Mouse (Mus musculus) spleen, adult 18-20 months (tissue): ENCODE results near the gene B020031M17Rik.
"Not testable (repeated sequence)": the region's sequence is repeated elsewhere in the genome, so short reads cannot be mapped to it uniquely, and the experiment has no call there.

Source experiments
- DNase-seq, 2 experiments: peaks; one replicate each; pipeline ENCODE4 v3.0.0; 2022; ENCODE audit warnings: mixed read lengths in 2 of 2

Gene B020031M17Rik

GRCm38 (mm10) chr13:119950706-119951105, at the start of gene B020031M17Rik:
Gene B020031M17Rik (minus strand): TSS chr13:119950806.
- DNase-seq = not testable (repeated sequence)

GRCm38 (mm10) chr13:119999215-119999614, 48.6 kb upstream of the B020031M17Rik start:
- DNase-seq = not testable (repeated sequence)

- DNase-seq = not testable (repeated sequence)
These were observed 48.0 kb upstream of the B020031M17Rik start for GRCm38 (mm10) chr13:119998442-119999086.

- not testable (repeated sequence) for DNase-seq
These were observed 41.4 kb upstream of the B020031M17Rik start for GRCm38 (mm10) chr13:119991917-119992496.

GRCm38 (mm10) chr13:119991264-119991663, 40.7 kb upstream of the B020031M17Rik start:
- DNase-seq = not testable (repeated sequence)

GRCm38 (mm10) chr13:119969163-119969562, 18.6 kb upstream of the B020031M17Rik start:
- DNase-seq = not testable (repeated sequence)

- not testable (repeated sequence) for DNase-seq
These were observed 17.6 kb upstream of the B020031M17Rik start for GRCm38 (mm10) chr13:119968193-119968592.

GRCm38 (mm10) chr13:119965968-119966367, 15.4 kb upstream of the B020031M17Rik start:
- peak; percentile 4 to 13 for DNase-seq

GRCm38 (mm10) chr13:119965302-119965952, 14.8 kb upstream of the B020031M17Rik start:
- not testable (repeated sequence) for DNase-seq

GRCm38 (mm10) chr13:119962856-119963255, 12.2 kb upstream of the B020031M17Rik start:
- not testable (repeated sequence) for DNase-seq

- not testable (repeated sequence) for DNase-seq
These were observed 5.0 kb upstream of the B020031M17Rik start for GRCm38 (mm10) chr13:119955567-119955966.

- DNase-seq = not testable (repeated sequence)
These were observed 4.5 kb upstream of the B020031M17Rik start for GRCm38 (mm10) chr13:119955089-119955488.

GRCm38 (mm10) chr13:119929172-119929571, 21.4 kb downstream of the B020031M17Rik start, which contains the start of gene Gm21761:
Gene Gm21761 (minus strand): TSS chr13:119929272.
- DNase-seq = not testable (repeated sequence)

- not testable (repeated sequence) for DNase-seq
These were observed 25.8 kb downstream of the B020031M17Rik start for GRCm38 (mm10) chr13:119924597-119925340.

GRCm38 (mm10) chr13:119916966-119917722, 33.5 kb downstream of the B020031M17Rik start:
- DNase-seq = not testable (repeated sequence)

- DNase-seq = not testable (repeated sequence)
These were observed 34.2 kb downstream of the B020031M17Rik start for GRCm38 (mm10) chr13:119916449-119916848.
